Mouse (Mus musculus): ENCODE results near the gene Thy1.

GRCm38 (mm10) chr9:44071914-44072598 lies 28.9 kb downstream of the Thy1 start:
- TF ChIP-seq CTCF (IDR thresholded peaks at IDR 0.05; ENCODE audit: extremely low read depth, insufficient read depth, low read length) (no peak), POLR2A (IDR thresholded peaks at IDR 0.05; ENCODE audit: extremely low read depth, insufficient read depth, low read length) (peak; percentile 48; the same call in 1 of the 2 replicates)
